Mouse (Mus musculus) liver, embryonic 14.5 days (tissue): ENCODE results near the gene Khsrp.

Experiments used
- CTCF ChIP-seq: IDR thresholded peaks from 2 replicates; pipeline ENCODE4 v1.5.1; 2016; ENCODE audit warnings: antibody characterized with exemption, low read depth, control low read depth
- EP300 ChIP-seq: IDR thresholded peaks from 2 replicates; pipeline ENCODE4 v1.6.1; 2016; ENCODE audit warnings: antibody characterized with exemption, low read depth

GRCm38 (mm10) chr17:56975391-56975790, 55.9 kb downstream of the Khsrp start:
- TF ChIP-seq CTCF (no peak), EP300 (no peak)
